ENCODE assay signal across 7 mouse cellular contexts in genomic region chr1:164366156-164367128, GRCm38 (mm10). TPM values are rescaled to one million over a fixed set of nuclear protein-coding genes. Genes with fewer than 3 reads are reported as not detected.
DNase-seq lines count a peak whose midpoint lies in the region; ATAC-seq and TF ChIP-seq lines count a peak whose summit lies in the region.

No protein-coding gene starts in this region.

- no peak overlapping the region for H3K4me2 ChIP-seq in midbrain, embryonic 12.5 days (replicated peaks)

- DNase-seq in adrenal gland, postnatal 10 days, result peak; percentile 86
- DNase-seq in embryo, embryonic 9.5 days (ENCODE audit: extremely low spot score), result peak; percentile 64
- peak; percentile 72 to 86 for DNase-seq in heart, adult 18-20 months
- peak; percentile 86 for DNase-seq in kidney, adult 18-20 months
- peak; percentile 68 for DNase-seq in left cerebral cortex, postnatal 4 days

- intact Hi-C loops in left cerebral cortex, postnatal 4 days (cut with DNase I), result no loop called here

- no peak overlapping the region for H3K9ac ChIP-seq in midbrain, embryonic 12.5 days (replicated peaks)

- peaks cover 3% of the 10 kb centered on the region; the same call in 1 of the 2 replicates for H3K36me3 ChIP-seq in midbrain, embryonic 12.5 days
- no peaks in the 10 kb centered on the region for H3K36me3 ChIP-seq in small intestine, adult 2 months (ENCODE audit: control insufficient read depth, insufficient read depth, low read length)

- H3K27ac ChIP-seq in midbrain, embryonic 12.5 days (replicated peaks), result no peak overlapping the region
- peak overlapping the region; percentile 95 for H3K27ac ChIP-seq in small intestine, adult 2 months (ENCODE audit: insufficient read depth, low read depth, low read length)

- H3K4me3 ChIP-seq in midbrain, embryonic 12.5 days, result no peak overlapping the region
- H3K4me3 ChIP-seq in small intestine, adult 2 months (ENCODE audit: low read depth, low read length), result peak overlapping the region; percentile 42

- TF ChIP-seq CTCF in small intestine, adult 2 months (IDR thresholded peaks at IDR 0.05; ENCODE audit: extremely low read depth, insufficient read length, insufficient replicate concordance, low read depth, low read length), result peak; percentile 83; the same call in 1 of the 2 replicates

- no peaks in the 10 kb centered on the region for H3K27me3 ChIP-seq in midbrain, embryonic 12.5 days
- H3K27me3 ChIP-seq in small intestine, adult 2 months (ENCODE audit: control insufficient read depth, insufficient read depth, low read length), result no peaks in the 10 kb centered on the region

- peak; percentile 81 for ATAC-seq in midbrain, embryonic 12.5 days (ENCODE audit: low FRiP score, low read depth)

- no peaks in the 10 kb centered on the region for H3K9me3 ChIP-seq in midbrain, embryonic 12.5 days

- H3K4me1 ChIP-seq in midbrain, embryonic 12.5 days, result peaks cover 8% of the 10 kb centered on the region; the same call in 1 of the 2 replicates
- H3K4me1 ChIP-seq in small intestine, adult 2 months (ENCODE audit: control insufficient read depth, insufficient read depth, insufficient read length, low read length), result peaks cover 2% of the 10 kb centered on the region; the same call in 1 of the 2 replicates

- no peak for TF ChIP-seq POLR2A in small intestine, adult 2 months (IDR thresholded peaks at IDR 0.05; ENCODE audit: low read depth, low read length)

- WGBS in midbrain, embryonic 12.5 days, result 78% methylated on average over 12 of the region's 12 CpGs
- WGBS in small intestine, adult 2 months, result 31% methylated on average over 12 of the region's 12 CpGs

RNA-seq across cellular contexts. Expression of gene Blzf1, which starts 59.2 kb away (rescaled TPM):
- total RNA-seq in adrenal gland, postnatal 10 days (2021), result 10 to 100 TPM; 25.1 to 26.8 TPM
- total RNA-seq in heart, adult 18-20 months (2021), result 10 to 100 TPM; 21.6 to 23.6 TPM
- 10 to 100 TPM; 19.8 to 24.3 TPM for total RNA-seq in left cerebral cortex, postnatal 4 days (2021)
- polyA plus RNA-seq in midbrain, embryonic 12.5 days (2016; fragmentation: Nextera tagmentation; extraction: Ambion mirVana), result 26.5 and 28.9 TPM in 2 replicates
- 0.86 and 1.1 TPM in 2 replicates for polyA plus RNA-seq in small intestine, adult 2 months (2012; rRNA removed)
